Mouse (Mus musculus) kidney, embryonic 15.5 days (tissue): ENCODE data around the gene Fam162a. TPM values are rescaled to one million over a fixed set of nuclear protein-coding genes. Genes with fewer than 3 reads are reported as not detected.
"Not testable (repeated sequence)": the region's sequence is repeated elsewhere in the genome, so short reads cannot be mapped to it uniquely, and the experiment has no call there.

Experiments
- ATAC-seq: fragments of 200-750 bp; cut with Nextera tagmentation; replicated peaks from 2 replicates; pipeline ENCODE4 v1.8.0; 2017; ENCODE audit warnings: moderate TSS enrichment; ENCODE audit not compliant: low FRiP score
- H3K27ac ChIP-seq: fragments of 300-500 bp; sonication (generic); 2 replicates; pipeline ENCODE4 v1.5.1; 2015; ENCODE audit warnings: mild to moderate bottlenecking, inconsistent platforms
- H3K27me3 ChIP-seq: fragments of 300-500 bp; sonication (generic); 2 replicates; pipeline ENCODE4 v1.6.1; 2015; ENCODE audit warnings: inconsistent platforms
- H3K36me3 ChIP-seq: fragments of 300-500 bp; sonication (generic); 2 replicates; pipeline ENCODE4 v1.6.1; 2015; ENCODE audit warnings: inconsistent platforms
- H3K4me1 ChIP-seq: fragments of 300-500 bp; sonication (generic); 2 replicates; pipeline ENCODE4 v1.6.1; 2015; ENCODE audit warnings: inconsistent platforms
- H3K4me2 ChIP-seq: fragments of 300-500 bp; sonication (generic); 2 replicates; pipeline ENCODE4 v1.6.1; 2015; ENCODE audit warnings: moderate library complexity, mild to moderate bottlenecking, inconsistent platforms
- H3K4me3 ChIP-seq: fragments of 300-500 bp; sonication (generic); replicated peaks from 2 replicates; pipeline ENCODE4 v1.5.1; 2015; ENCODE audit warnings: mild to moderate bottlenecking, inconsistent platforms
- H3K9ac ChIP-seq: fragments of 300-500 bp; sonication (generic); 2 replicates; pipeline ENCODE4 v1.6.1; 2015; ENCODE audit warnings: mild to moderate bottlenecking, inconsistent platforms
- H3K9me3 ChIP-seq: fragments of 300-500 bp; sonication (generic); replicated peaks from 2 replicates; pipeline ENCODE4 v1.6.1; 2016; ENCODE audit warnings: inconsistent platforms
- WGBS: fragments of 180-500 bp; shearing (Covaris S2); methylation state at CpG from one replicate; pipeline ENCODE4 v1.1.7; 2015; ENCODE audit warnings: mixed read lengths; 5-methylcytosine and 5-hydroxymethylcytosine counted together
- polyA plus RNA-seq: library from polyadenylated mRNA; unstranded; fragments of >200 nt; fragmentation: Nextera tagmentation; extraction: Ambion mirVana; gene quantifications from 2 replicates; pipeline ENCODE4 v1.2.1, GENCODE M21; 2015

Gene Fam162a
- polyA plus RNA-seq, 1 experiment from 2014 or later: 319 TPM

- H3K9ac ChIP-seq: no peak overlapping the region
- no peak for ATAC-seq
- 0 out of 2 replicates have a peak, but pooled peaks cover 2% of the 10 kb centered on the region for H3K4me1 ChIP-seq
- no peaks in the 10 kb centered on the region for H3K27me3 ChIP-seq
- H3K9me3 ChIP-seq: no peaks in the 10 kb centered on the region
- H3K4me3 ChIP-seq: no peak overlapping the region
- WGBS: 98% methylated on average over 8 of the region's 8 CpGs
- peaks cover 36% of the 10 kb centered on the region for H3K36me3 ChIP-seq
- H3K4me2 ChIP-seq: no peak overlapping the region
- no peak overlapping the region for H3K27ac ChIP-seq
These were observed 16.5 kb downstream of the Fam162a start for GRCm38 (mm10) chr16:36054920-36055319.

GRCm38 (mm10) chr16:36053524-36054275 is 17.7 kb downstream of the Fam162a start:
- no peaks in the 10 kb centered on the region for H3K27me3 ChIP-seq
- 83% methylated on average over 6 of the region's 6 CpGs for WGBS
- no peak overlapping the region for H3K9ac ChIP-seq
- 0 out of 2 replicates have a peak, but pooled peaks cover 2% of the 10 kb centered on the region for H3K4me1 ChIP-seq
- H3K27ac ChIP-seq: no peak overlapping the region
- ATAC-seq: no peak
- peaks cover 48% of the 10 kb centered on the region for H3K36me3 ChIP-seq
- H3K4me3 ChIP-seq: no peak overlapping the region
- no peak overlapping the region for H3K4me2 ChIP-seq
- H3K9me3 ChIP-seq: no peaks in the 10 kb centered on the region

- WGBS: 93% methylated on average over 6 of the region's 6 CpGs
- H3K4me3 ChIP-seq: no peak overlapping the region
- no peaks in the 10 kb centered on the region for H3K27me3 ChIP-seq
- H3K27ac ChIP-seq: no peak overlapping the region
- no peak for ATAC-seq
- no peak overlapping the region for H3K9ac ChIP-seq
- no peaks in the 10 kb centered on the region for H3K9me3 ChIP-seq
- no peaks in the 10 kb centered on the region for H3K4me1 ChIP-seq
- H3K36me3 ChIP-seq: peaks cover 70% of the 10 kb centered on the region
- H3K4me2 ChIP-seq: no peak overlapping the region
These were observed 19.9 kb downstream of the Fam162a start for GRCm38 (mm10) chr16:36051491-36051890.

DNA sequence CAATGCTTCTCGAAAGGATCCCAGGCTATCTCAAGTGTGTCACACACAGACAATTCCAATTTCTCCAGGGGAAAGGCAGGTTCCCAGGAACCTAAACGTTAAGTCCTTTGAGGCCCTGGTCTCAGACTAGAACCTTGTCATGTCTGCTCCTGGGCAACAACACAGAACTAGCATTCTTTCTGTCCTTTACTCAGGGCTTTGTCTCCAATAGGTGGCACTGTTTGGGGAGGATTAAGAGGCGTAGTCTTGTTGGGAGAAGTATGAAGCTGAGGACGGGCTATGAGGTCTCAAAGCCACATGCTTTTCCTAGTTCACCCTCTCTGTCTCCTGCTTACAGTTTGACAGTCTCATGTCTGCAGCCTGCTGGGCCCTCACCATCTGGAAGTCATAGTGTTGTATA is 23.9 kb downstream of the Fam162a start:
- peaks cover 5% of the 10 kb centered on the region for H3K4me1 ChIP-seq
- no peaks in the 10 kb centered on the region for H3K27me3 ChIP-seq
- no peaks in the 10 kb centered on the region for H3K9me3 ChIP-seq
- peaks cover 99% of the 10 kb centered on the region for H3K36me3 ChIP-seq
- WGBS: 88% methylated on average over 4 of the region's 4 CpGs
- no peak overlapping the region for H3K4me2 ChIP-seq
- no peak overlapping the region for H3K27ac ChIP-seq
- no peak overlapping the region for H3K9ac ChIP-seq
- ATAC-seq: no peak
- no peak overlapping the region for H3K4me3 ChIP-seq

DNA sequence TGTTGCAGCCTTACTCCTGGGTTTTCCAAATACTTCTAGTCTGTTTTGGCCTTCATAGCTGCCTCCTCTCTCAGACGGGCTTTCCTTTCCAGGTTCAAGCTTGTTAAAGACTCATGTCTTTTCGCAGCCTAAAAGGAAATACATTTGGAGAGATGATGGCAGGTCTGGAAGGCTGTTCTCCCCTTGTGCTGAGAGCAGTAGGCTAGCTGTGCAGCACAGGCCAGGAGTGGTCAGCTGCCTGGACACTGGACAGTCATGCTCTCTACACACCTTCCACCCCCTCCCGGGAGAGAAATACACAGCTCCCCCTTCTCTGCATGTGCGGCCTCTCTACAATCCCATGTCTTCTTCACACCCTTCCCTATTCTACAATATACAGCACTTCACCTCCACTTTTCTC is 27.4 kb downstream of the Fam162a start:
- no peak overlapping the region for H3K9ac ChIP-seq
- ATAC-seq: no peak
- WGBS: 86% methylated on average over 4 of the region's 4 CpGs
- no peaks in the 10 kb centered on the region for H3K27me3 ChIP-seq
- no peaks in the 10 kb centered on the region for H3K9me3 ChIP-seq
- no peak overlapping the region for H3K4me3 ChIP-seq
- no peak overlapping the region for H3K27ac ChIP-seq
- H3K4me1 ChIP-seq: peaks cover 16% of the 10 kb centered on the region
- H3K36me3 ChIP-seq: peaks cover 67% of the 10 kb centered on the region
- no peak overlapping the region for H3K4me2 ChIP-seq

DNA sequence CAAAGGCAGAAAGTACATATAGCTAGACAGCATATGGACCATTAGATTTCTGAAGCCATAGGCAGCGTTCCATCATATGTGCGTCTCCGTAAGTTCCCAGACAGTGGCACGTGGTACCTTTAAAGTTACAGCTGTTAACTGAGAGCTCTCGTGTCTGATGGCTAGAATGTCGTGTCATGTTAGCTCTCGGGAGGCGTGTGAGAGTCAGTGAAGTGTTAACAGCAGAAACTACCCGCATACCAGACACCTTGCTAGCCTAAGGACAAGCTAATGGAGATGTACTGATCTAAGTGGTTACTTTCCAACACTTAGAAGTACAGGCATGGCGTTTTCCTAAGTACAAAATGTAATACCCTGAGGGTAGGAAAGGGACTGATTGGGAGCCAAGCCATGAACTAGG is 28.3 kb downstream of the Fam162a start:
- peaks cover 58% of the 10 kb centered on the region for H3K36me3 ChIP-seq
- no peak for ATAC-seq
- no peaks in the 10 kb centered on the region for H3K9me3 ChIP-seq
- H3K4me3 ChIP-seq: no peak overlapping the region
- peaks cover 16% of the 10 kb centered on the region for H3K4me1 ChIP-seq
- no peak overlapping the region for H3K27ac ChIP-seq
- H3K27me3 ChIP-seq: no peaks in the 10 kb centered on the region
- 67% methylated on average over 10 of the region's 10 CpGs for WGBS
- no peak overlapping the region for H3K9ac ChIP-seq
- no peak overlapping the region for H3K4me2 ChIP-seq

DNA sequence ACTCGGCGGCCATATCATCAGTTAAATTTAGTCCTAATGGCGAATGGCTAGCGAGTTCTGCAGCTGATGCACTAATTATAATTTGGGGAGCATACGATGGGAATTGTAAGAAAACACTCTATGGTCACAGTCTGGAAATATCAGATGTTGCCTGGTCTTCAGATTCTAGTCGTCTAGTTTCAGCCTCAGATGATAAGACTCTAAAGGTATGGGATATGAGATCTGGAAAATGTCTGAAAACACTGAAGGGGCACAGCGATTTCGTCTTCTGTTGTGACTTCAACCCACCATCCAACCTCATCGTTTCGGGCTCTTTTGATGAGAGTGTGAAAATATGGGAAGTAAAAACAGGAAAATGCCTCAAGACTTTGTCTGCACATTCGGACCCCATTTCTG is 29.8 kb downstream of the Fam162a start:
- ATAC-seq: no peak
- H3K4me1 ChIP-seq: peaks cover 16% of the 10 kb centered on the region

DNA sequence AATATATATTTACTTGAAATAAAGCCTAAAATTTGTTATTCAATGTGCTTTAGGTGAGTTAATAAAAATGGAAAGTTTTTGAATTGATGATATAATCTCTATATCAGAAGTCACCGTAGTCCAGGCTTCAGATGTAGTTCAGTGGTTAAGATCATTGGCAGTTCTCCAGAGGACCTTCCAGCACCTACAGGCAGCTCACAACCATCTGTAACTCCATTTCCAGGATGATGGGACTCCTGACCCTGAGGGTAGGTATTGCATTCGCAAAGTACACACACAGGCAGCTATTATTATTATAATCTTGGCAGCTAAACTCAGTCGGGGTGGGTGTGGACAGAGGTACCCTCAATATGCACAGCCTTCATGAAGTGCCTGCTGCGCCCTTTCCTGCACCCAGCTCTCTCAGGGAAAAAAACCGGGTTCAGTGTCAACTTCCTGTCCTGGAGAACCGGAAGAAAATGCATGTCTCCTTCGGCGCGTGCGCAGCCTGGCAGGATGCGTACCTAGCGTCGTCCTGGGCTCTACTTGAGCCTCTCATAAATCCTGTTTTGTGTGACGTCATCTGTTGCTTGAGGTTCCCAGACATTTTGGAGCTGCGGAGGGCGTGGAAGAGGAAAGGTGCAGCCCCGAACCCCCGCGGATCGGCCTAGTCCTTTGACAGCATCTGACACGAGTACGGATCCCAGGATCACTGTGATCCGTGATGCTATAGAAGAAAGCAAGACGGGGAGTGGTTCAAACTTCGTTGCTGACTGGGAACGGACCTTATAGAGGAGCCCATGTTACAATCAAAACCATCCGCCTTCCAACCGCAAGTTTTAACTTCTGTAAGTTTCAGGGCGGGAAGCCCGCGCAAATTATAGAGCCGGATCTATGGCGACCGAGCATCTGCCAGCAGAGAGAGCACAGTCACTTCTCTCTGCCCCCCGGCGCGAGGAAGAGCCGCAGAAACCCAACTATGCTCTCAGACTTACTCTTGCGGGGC is 30.5 kb downstream of the Fam162a start, which contains the start of gene Wdr5b:
Gene Wdr5b, plus strand, starts transcription at position 551 of the 985 bp plus-strand sequence.
- Histone ChIP-seq H3K36me3 (peaks cover 46% of the 10 kb centered on the region), H3K27me3 (no peaks in the 10 kb centered on the region), H3K4me1 (peaks cover 16% of the 10 kb centered on the region), H3K4me2 (peak within 1 kb of the TSS; percentile 68), H3K9me3 (no peaks in the 10 kb centered on the region), H3K9ac (peak within 1 kb of the TSS; percentile 66), H3K27ac (peak within 1 kb of the TSS; percentile 90), H3K4me3 (peak within 1 kb of the TSS; percentile 70)
- 2% methylated on average over 39 of the region's 39 CpGs for WGBS
- peak; percentile 98 for ATAC-seq

More for the DNA sequence above, 29.8 kb downstream of the Fam162a start:
- Histone ChIP-seq H3K4me3 (peak overlapping the region; percentile 70), H3K27me3 (no peaks in the 10 kb centered on the region), H3K9me3 (no peaks in the 10 kb centered on the region), H3K36me3 (peaks cover 51% of the 10 kb centered on the region), H3K27ac (peak overlapping the region; percentile 90), H3K4me2 (peak overlapping the region; percentile 68), H3K9ac (peak overlapping the region; percentile 66)
- 22% methylated on average over 11 of the region's 11 CpGs for WGBS

GRCm38 (mm10) chr16:36028120-36028519 is 43.3 kb downstream of the Fam162a start:
- peaks cover 70% of the 10 kb centered on the region for H3K36me3 ChIP-seq

GRCm38 (mm10) chr16:36016335-36016734 is 55.1 kb downstream of the Fam162a start:
- Histone ChIP-seq H3K27me3 (no peaks in the 10 kb centered on the region), H3K9me3 (no peaks in the 10 kb centered on the region), H3K4me2 (no peak overlapping the region), H3K36me3 (peaks cover 57% of the 10 kb centered on the region), H3K9ac (no peak overlapping the region), H3K4me3 (no peak overlapping the region), H3K4me1 (no peaks in the 10 kb centered on the region), H3K27ac (no peak overlapping the region)
- ATAC-seq: no peak
- WGBS: 98% methylated on average over 1 of the region's 1 CpGs

More at GRCm38 (mm10) chr16:36028120-36028519, 43.3 kb downstream of the Fam162a start:
- not testable (repeated sequence) for H3K4me3 ChIP-seq, H3K9me3 ChIP-seq, H3K9ac ChIP-seq, H3K4me2 ChIP-seq, ATAC-seq, H3K27me3 ChIP-seq, H3K27ac ChIP-seq, H3K4me1 ChIP-seq
- WGBS: 92% methylated on average over 1 of the region's 2 CpGs

DNA sequence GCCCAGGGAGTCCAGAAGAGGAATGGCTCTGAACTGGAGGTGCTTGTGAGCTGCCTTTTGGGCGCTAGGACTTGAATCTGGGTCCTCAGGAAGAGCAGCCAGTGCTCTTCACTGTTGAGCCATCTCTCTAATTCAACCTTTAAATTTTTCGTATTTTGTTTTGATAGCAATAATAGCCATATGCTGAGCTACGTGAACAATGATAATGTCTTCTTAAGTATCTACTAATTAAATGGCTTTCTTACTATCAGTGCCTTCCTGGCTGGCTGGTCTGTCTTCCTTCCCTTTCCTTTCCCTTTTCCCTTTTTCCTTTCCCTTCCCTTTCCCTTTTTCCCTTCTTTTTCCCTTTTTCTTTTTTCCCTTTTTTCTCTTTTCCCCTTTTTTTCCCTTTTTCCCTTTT is 63.0 kb downstream of the Fam162a start:
- no peak for ATAC-seq
- no peak overlapping the region for H3K9ac ChIP-seq
- H3K4me3 ChIP-seq: no peak overlapping the region
- 94% methylated on average over 3 of the region's 3 CpGs for WGBS
- H3K27ac ChIP-seq: no peak overlapping the region
- no peak overlapping the region for H3K4me2 ChIP-seq
- H3K27me3 ChIP-seq: no peaks in the 10 kb centered on the region
- no peaks in the 10 kb centered on the region for H3K4me1 ChIP-seq
- H3K36me3 ChIP-seq: peaks cover 44% of the 10 kb centered on the region
- H3K9me3 ChIP-seq: no peaks in the 10 kb centered on the region

DNA sequence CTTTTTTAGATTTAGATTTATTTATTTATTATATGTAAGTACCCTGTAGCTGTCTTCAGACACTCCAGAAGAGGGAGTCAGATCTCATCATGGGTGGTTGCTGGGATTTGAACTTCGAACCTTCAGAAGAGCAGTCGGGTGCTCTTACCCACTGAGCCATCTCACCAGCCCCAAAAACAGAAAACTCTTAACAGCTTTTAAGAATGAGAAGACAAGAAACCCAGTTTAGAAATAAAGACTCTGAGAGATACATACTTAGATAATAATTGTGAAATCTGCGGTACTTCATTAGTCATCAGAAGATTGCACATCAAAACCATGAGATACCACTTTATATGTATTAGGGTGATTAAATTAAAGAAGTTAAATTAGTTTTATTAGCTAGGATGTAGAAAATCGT is 72.5 kb downstream of the Fam162a start:
- H3K4me2 ChIP-seq, H3K9me3 ChIP-seq, H3K4me3 ChIP-seq, H3K9ac ChIP-seq, ATAC-seq, H3K27me3 ChIP-seq, H3K4me1 ChIP-seq, H3K27ac ChIP-seq: not testable (repeated sequence)
- H3K36me3 ChIP-seq: peaks cover 13% of the 10 kb centered on the region
- 97% methylated on average over 4 of the region's 4 CpGs for WGBS
